Mouse (Mus musculus): ENCODE measurements at regions not wholly inside any gene's neighbourhood (a gene's known extent, or its start where the extent isn't known, plus 50 kb on each side); places are given as distances from the start of the nearest gene placed in this dataset.

DNA sequence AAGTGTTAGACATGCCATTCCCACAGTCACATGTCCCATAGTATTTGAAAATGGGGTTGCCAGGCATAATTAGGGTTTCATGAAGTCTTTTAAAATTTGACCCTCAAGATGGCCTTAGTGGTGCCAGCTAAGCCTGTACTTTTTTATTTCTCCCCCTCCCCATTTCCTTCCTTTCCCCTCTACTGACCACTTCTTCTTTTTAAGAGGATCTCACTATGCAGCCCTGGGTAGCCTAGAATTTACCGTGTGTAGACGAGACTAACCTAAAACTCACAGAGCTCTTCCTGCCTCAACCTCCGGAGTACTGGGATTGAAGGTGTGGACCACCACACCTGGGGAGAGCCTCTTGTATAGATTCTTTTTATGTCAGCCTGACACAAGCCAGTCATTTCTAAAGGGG is 209.8 kb upstream of the Irx5 start:
- no peak for TF ChIP-seq CTCF (IDR thresholded peaks at IDR 0.05; ENCODE audit: low read depth, low read length)
- TF ChIP-seq GATA1 (IDR thresholded peaks at IDR 0.05; ENCODE audit: borderline replicate concordance, low read length) = no peak
- no peak for TF ChIP-seq GATA2 (IDR thresholded peaks at IDR 0.05; ENCODE audit: borderline replicate concordance, low read depth, low read length)
- TF ChIP-seq TAL1 (conservative IDR thresholded peaks at IDR 0.05; ENCODE audit: low read depth, low read length) = no peak
- no peak for TF ChIP-seq POLR2AphosphoS5 (IDR thresholded peaks at IDR 0.05; ENCODE audit: insufficient replicate concordance, low read depth, low read length)
